Mouse (Mus musculus): ENCODE measurements at regions not wholly inside any gene's neighbourhood (a gene's known extent, or its start where the extent isn't known, plus 50 kb on each side); places are given as distances from the start of the nearest gene placed in this dataset.

DNA sequence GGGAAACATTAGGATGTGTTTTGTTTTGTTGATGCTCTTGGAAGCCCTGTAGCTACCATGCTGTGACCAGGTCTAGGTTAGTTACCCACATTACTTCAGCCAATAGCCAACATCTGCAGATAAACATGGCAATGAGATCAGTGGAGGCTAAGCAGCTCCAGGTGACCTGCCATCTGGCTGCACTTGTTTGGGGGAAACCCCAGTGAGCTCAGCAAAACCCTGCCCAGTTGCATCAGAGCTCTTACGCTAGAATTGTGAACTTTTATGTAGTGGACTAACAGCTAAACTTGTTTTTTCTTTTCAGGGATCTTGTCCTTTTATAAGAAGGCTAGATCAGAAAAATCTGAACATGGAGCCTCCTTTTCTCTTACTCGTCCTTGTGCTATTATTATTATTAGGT lies 211.8 kb upstream of the Atp5g3 start:
- no peak for DNase-seq

DNA sequence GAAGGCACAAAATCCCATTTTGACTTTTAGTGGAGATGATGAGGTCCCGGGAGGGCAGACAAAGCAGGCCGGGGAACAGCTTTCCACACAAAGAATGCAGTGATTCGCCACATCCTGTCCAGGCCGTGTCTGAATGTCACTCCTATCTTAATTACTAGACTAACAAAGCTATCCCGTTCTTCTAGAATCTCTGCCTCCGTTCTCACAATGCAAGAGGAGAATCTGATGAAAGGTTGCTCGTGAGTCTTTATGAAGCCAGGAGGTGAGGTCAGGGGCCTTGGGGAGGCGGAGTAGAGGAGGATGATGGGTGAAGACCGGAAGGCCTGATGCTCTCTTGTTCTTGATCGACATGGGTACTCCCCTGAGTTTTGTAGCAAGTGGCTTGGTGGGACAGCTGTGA lies 208.9 kb upstream of the Atp5g3 start:
- DNase-seq = no peak
- intact Hi-C loops (cut with DNase I) = no loop called here

More for the DNA sequence above, 211.8 kb upstream of the Atp5g3 start:
- intact Hi-C loops (cut with DNase I) = no loop called here

DNA sequence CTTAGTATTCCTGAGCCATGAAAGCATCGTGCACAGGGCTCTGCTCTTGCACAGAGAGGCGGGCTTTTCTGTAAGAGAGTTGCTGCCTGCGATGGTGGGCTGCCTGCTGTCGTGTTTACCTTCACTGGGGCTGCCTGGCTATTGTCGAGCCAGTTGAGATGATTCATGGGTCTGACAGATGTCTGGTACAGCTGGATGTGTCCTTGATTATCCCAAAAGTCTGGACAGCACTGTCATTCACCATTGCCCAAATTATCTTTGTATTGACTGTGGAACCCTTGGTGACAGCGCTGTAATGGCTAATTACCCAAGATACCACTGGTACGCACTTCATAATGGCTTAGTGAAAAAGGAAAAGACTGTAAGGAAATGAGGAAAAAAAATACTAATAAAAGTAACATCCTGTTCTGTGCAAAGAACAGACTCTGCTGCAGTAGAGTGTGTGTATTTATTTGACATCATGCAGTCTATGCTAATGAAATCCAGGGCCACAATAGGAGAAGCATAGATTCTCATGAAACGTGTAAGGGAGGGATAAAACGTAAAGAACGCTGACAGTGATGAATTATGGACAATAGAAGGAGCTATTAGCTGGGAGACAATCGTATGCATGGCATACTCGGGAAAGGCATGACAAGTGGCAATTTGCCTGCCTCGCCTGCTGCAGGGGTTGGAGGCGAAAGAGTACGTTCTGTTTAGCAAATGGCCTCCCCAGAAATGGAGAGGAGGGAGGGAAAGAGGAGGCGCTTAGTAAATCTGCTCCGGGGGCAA lies 208.2 kb upstream of the Atp5g3 start:
- intact Hi-C loops (cut with DNase I) = no loop called here
- DNase-seq = no peak

DNA sequence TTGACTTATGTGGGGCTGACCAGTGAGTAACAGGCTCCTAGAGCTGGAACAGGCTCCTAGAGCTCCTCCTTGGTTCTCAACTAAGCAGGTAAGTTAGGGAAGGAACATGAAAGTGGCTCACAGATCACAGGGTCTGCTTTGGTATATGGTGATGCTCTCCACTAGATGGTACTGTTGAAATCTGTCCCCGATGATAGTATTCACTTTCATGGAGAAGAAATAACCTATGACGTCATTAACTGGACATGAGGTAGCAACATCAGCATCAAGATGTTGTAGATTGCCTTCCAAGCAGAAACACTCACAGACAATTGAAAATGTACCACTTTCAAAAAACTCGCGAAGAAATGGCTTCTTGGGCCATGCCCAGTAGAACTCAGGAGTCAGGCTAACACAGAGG lies 195.3 kb upstream of the Atp5g3 start:
- no peak for DNase-seq
- intact Hi-C loops (cut with DNase I) = no loop called here

DNA sequence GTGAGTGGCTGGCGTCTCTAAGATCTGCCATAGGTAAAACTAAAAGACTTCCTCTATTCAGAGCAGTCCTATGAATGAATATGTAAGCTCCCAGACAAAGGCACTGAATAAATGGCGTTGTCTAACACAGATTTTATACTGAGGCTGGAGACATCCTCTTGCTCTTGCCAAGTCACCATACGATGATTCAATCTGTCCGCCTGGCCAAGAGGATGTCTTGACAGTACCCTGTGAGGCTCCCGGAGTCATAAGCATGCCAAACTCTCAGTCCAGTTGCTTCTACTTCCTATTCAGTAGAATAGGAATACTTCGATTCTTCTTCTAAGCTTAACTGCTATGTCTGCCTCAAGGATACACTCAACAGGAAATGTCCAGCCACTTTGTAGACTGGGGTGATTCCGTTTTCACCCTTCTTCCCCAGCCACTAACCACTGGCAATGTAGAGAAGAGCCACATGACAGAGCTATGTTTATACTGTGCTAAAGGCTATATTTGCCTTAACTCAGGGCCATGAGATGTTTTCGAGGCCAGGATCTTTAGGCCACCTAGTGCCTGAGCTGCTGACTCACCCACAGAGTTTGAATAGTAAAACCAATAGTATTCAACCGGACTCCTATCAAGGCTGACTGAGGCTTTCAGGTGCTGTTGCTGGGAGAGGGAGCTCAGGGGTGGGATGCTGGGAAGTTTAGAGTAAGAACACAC lies 188.7 kb upstream of the Atp5g3 start:
- intact Hi-C loops (cut with DNase I) = no loop called here
- no peak for DNase-seq

DNA sequence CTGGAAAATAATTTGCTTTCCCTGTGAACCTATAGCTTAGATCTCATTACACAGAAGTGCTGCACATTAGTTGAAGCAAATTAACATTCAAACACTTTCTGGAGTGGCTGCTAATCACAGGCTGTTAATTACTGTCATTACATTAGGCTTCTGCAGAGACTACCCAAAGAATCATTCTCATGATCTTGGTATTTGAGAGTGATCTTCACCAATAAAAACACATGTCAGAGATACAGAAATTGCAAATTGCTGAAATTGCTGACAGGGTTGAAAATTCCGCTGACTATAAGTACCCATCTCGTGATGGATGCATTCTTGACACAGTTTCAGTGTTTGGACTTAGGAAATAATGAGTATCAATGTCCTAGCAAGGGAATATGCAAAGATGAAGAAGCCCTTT lies 185.7 kb upstream of the Atp5g3 start:
- DNase-seq = no peak
- intact Hi-C loops (cut with DNase I) = no loop called here

DNA sequence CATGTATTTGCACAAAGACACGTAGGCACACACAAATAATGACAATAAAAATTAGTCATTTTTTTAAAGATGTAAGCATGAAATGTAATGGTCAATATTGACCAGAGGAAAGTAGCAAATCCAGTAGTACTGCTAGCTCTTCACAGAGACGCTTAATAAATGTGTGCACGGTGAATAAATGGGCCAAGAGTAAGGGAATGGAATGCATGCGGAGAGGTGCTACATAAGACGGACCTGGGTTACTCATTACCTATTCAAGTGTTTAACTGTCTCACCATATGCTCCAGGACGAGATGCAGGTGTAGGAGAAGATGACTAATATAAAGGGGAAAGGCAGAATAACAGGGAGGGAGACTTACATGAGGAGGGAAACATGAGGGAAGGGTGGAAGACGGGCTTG lies 182.4 kb upstream of the Atp5g3 start:
- intact Hi-C loops (cut with DNase I) = no loop called here
- DNase-seq = no peak

DNA sequence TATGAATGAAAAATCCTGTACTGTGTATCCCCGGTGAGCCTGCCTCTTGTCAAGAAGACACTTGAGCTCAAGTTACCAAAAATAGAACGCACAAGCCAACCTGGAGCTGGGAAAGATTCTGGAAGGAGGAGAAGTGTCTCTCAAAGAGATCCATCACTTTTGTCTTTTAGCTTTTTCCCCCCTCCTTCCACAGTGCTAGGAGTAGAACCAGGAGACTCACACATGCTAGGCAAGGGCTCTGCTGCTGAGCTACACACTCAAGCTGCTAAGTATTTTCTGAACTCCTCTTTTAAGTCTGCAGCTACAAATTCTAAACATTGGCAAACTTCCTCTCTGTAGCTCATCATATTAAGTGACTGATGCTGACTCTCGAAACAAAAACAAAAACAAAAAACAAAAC lies 176.2 kb upstream of the Atp5g3 start:
- intact Hi-C loops (cut with DNase I) = no loop called here
- DNase-seq = no peak

DNA sequence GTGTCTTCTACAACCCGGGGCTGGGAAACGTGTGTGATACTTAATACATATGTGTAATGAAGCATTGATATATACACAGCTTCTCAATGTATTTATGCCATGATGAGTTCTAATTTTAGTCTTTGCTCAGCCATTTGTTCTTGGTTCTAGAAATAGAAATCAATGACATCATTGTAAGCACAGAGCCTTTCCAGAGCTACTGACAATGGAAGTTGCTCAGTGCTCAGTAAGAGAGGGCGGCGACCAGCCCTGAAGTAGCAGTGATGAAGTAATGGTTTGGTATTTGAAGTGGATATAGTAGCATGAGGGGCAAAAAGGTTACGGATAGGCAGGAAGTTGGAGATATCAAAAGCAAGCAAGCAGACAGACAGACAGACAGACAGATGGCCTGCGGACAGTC lies 173.8 kb upstream of the Atp5g3 start:
- intact Hi-C loops (cut with DNase I) = no loop called here

DNA sequence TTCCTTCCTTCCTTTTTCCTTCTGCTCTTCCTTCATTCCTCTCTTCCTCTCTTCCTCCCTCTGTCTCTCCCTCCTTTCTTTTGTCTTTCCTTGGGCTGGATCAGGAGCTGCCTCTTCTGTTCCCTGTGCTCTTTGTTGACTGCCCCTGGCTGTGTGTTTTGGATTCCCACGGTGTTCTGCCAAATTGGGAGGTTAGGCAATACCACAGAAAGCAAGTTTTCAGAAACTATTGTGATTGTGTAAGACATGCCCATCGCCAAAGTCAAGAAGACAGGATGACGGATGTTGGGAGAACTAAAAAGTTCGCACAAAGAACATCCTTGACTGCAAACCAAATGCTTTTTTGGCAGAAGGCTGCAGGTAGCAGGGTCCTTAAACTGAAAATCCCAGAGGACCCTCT lies 165.6 kb upstream of the Atp5g3 start:
- no peak for DNase-seq

More for the DNA sequence above, 173.8 kb upstream of the Atp5g3 start:
- no peak for DNase-seq

DNA sequence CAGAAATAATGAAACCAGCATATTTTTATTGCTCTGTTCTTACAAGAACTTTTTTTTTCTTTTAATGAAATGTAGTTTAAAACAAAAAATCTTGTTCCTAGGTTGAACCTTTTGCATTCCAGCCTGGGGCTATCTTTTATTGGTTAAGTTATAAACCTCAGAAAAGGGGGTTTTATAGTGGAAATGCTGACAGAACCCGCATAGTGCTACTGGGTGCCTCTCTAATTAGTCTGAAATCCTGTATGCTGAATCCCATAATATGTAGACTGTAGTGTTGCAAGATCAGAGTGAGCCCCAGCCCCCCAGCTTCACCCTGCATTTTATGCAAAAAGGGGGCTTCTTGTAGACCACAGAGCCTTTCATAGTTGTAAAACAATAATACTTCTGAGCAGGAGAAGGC lies 164.4 kb upstream of the Atp5g3 start:
- no peak for DNase-seq
- intact Hi-C loops (cut with DNase I) = no loop called here

More for the DNA sequence above, 165.6 kb upstream of the Atp5g3 start:
- intact Hi-C loops (cut with DNase I) = no loop called here

DNA sequence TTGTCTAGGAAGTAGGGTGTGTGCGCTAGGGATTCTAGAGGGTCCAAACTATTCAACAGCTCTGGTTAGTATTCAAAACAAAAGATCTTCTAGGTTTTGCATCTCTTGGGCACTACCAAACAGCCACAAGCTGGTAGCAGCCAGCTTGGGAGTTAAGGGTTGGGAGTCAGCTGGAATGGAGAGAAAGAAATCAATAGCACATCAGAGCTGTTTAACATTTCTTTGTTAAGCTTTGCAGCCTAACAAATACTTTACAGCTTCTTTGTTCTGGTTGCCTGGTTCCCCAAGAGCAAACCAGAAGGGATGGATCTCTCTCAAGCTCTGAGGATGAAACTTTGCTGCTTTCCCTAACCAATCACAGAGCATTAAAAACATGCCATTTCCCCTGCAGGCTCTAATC lies 162.3 kb upstream of the Atp5g3 start:
- no peak for DNase-seq
- intact Hi-C loops (cut with DNase I) = no loop called here

DNA sequence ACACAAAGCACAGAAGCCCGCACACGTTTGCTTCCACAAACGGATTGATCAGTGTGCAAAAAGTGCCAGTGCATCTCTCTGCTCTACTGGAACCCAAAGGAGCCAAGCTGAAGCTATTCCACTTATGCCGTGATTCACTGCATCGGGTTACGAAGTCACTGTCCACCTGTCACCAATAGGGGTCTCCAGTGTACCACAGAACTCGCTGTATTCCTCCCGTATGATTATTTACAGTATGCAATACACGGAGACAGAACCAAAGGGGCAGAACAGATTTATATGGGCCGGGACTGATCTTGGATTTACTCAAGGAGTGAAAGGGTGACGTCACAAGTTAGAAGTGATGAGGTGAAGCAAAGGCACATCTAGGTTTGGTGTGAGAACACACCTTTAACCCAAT lies 155.5 kb upstream of the Atp5g3 start:
- peak; percentile 15 to 22 for DNase-seq
- intact Hi-C loops (cut with DNase I) = loop anchor here (5.0 to 10.0 kb wide), 2 partner anchors 178 to 596 kb away; no protein-coding TSS in a partner anchor

DNA sequence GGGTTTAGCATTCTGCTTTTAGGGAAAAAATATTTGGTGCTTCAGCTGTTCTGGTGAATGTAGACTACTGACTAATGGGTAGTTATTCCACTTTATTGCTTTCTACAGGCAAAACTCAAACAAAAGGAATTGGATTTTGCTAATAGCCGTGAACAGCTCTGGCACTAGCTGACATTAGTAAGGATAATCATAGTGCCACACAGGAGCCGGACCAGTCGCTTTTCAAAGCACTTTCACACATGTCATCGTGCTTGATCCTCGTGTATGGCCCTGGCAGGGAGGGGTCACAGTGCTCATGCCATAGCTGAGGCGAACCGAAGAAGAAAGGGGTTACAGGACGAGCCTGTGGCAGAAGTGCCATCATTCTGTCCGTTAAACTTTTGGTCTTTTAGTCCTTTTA lies 153.2 kb upstream of the Atp5g3 start:
- intact Hi-C loops (cut with DNase I) = loop anchor here (10.0 kb wide), 1 partner anchor 180 kb away; no protein-coding TSS in a partner anchor
- no peak for DNase-seq

DNA sequence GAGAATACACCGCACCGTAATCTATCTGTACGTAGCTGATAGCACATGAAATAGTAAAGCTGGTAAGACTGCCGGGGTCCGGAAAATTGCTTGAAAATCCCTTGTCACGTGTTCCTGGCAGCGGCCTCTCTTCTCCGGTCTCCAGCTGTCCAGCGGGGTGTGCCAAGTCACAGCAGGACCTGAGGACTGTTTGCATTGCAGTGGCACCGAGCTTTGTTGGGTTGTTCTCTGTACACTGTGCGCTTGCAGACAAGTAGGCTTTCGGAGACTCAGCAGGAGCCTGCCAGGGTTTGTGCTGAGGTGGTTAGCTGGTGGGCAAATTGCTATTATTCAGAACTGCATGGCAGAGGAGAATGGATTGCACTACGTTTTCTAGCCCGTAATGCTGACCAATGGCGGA lies 152.7 kb upstream of the Atp5g3 start:
- intact Hi-C loops (cut with DNase I) = loop anchor here (10.0 kb wide), 1 partner anchor 181 kb away; no protein-coding TSS in a partner anchor

DNA sequence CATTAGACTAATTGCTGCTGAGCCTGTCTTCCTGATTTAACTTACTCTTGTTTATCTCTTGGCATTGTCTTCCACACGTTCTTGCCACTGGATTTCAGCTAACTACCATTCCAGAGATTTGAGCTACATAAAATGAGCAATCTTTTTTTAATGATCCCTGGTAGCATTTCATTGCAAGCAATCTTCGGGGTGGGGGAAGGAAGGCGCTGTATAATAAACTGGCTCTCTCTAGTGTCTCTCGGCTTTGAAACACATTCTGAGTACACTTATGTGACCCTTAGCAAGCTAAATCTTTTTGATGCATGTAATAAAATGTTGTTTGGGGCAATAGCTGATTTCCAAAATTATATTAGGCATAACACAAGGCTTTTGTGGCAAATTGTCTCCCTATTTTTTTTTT lies 152.2 kb upstream of the Atp5g3 start:
- intact Hi-C loops (cut with DNase I) = loop anchor here (10.0 kb wide), 1 partner anchor 181 kb away; no protein-coding TSS in a partner anchor
- DNase-seq = no peak

More for the DNA sequence above, 152.7 kb upstream of the Atp5g3 start:
- no peak for DNase-seq

DNA sequence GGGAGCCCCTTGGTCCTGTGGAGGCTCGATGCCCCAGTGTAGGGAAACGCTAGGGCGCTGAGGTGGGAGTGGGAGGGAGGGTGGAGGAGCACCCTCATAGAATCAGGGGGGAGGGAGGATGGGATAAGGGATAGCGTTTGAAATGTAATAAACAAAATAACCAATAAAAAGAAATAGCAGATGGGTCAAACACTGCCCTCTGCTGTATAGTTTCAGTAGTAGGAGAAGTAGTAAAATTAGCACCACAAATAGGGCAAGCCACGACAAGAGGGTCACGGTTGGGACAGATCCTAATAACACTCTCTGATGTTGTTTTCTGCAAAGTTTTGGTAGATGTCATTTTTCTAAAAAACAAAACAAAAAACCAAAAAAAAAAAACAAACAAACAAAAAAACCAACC lies 131.3 kb upstream of the Atp5g3 start:
- no peak for DNase-seq

DNA sequence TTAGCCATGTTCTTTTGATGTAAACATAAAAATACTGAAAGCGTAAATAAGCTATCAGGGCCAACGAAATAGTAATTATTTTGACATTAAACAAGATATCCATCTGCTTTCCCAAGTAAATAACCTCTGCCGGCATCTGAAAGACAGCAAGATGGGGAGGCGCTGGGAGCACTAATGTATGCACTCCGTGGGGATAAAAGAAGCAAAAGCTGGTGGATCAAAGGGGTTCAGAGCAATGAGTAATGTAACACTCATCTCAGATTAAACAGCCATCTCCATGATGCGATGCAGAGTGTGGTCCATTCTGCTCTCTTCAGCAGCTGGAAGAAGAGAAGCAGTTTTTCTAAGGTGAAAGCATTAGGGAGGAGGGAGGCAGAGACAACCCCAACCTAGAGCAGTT lies 128.5 kb upstream of the Atp5g3 start:
- intact Hi-C loops (cut with DNase I) = no loop called here
- DNase-seq = no peak

More for the DNA sequence above, 131.3 kb upstream of the Atp5g3 start:
- intact Hi-C loops (cut with DNase I) = no loop called here

DNA sequence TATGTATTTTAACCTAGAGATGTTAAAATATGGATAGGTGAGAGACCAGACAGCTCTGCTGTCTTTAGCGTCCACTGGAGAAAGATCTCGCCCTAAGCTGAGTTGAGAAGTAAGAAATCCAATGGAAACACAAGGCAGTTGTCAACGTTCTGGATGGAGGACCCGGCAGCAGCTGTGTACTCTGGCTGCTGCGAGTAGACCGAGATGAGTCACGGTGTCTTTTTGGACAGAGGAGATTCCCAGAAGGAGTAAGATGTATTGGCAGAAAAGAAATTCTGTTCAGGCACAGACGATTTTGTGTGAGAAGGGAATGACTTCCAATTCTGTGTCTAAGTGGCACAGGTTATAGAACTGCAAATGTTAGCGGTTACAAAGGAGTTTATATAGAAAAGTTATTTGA lies 124.9 kb upstream of the Atp5g3 start:
- intact Hi-C loops (cut with DNase I) = no loop called here
- no peak for DNase-seq

DNA sequence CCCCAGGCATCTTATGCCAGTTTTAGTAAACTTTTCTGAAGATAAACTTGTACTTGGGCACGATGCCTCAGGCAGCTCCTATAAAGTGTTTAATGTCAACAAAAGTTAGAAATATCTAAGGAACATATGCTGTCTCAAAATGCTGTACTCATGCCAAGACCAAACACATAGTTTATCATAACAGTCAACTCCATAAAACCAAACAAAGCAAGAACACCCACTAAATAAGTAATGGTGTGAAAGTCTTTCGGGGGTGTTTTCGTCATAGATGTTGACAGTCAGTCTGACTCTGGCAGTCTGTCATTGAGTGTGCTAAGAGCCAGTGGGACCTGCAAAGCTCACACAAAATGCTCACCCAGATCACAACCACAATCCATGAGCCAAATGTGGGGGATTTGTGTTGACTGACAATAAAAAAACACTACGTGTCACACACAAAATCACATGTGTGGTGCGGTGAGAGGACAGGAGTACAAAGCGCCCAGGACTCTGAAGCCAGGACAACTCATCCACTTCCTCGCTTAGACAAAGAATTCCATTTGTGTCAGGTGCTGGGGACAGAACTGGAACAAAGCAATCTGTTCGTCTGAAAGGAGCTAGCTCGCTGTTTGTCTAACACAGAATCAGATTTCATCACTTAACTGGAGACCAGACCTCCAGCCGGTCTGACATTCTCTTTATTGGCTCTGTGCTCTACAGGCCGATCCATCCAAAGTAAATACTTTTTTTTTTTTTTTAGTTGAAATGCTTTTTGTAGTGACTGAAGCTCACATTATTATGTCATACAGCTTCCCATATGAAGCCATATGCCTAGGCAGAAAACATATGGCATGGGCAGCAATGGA lies 121.3 kb upstream of the Atp5g3 start:
- intact Hi-C loops (cut with DNase I) = no loop called here
- DNase-seq = no peak

DNA sequence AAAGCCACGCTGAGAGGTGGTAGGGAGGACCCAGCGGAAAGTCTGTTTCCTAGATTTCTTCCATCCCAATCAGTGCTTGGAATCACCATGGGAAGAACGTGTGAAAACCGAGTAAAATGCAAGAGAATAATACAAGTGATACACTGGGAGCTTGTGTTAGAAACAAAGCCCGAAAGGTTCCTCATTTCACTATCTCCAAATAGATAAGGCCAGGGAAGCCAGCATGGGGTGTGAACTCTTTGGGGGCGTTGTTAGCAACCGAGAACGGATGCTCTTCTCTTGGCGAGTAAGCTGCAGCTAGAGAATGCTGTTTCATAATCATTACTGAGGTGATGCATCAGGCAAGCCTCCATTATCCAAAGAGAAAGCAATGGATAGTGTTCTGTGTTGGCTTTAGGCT lies 118.8 kb upstream of the Atp5g3 start:
- intact Hi-C loops (cut with DNase I) = no loop called here
- no peak for DNase-seq
